Mouse (Mus musculus): ENCODE measurements at regions not wholly inside any gene's neighbourhood (a gene's known extent, or its start where the extent isn't known, plus 50 kb on each side); places are given as distances from the start of the nearest gene placed in this dataset.

- TF ChIP-seq CTCF (conservative IDR thresholded peaks at IDR 0.05; ENCODE audit: insufficient read depth, insufficient read length, low read depth, low read length) (no peak), POLR2A (IDR thresholded peaks at IDR 0.05; ENCODE audit: low read depth, low read length) (no peak)
Measured at GRCm38 (mm10) chr3:29835432-29835831, 712.4 kb downstream of the Mecom start.

Data from kidney, adult 2 months (tissue).